Comparison of ENCODE assay signal across 15 mouse cellular contexts in the genomic region with DNA sequence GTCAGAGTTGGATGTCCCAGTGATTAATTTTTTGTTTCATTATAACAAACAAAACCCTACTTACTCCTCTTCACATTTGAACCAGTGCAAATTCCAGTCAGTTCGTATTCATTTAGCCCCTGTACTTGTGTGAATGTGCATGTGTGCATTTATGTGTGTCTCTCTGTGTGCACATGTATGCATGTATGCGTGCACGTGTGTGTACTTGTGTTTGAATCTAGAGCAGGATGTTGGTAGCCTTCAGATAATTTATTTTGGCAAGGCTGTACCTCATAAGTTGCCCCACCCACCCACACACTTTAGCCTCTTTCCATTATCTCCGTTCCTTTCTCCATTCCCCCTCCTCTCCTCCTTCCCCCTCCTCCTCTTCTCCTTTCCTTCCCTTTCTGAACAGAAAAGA.
DNase-seq lines count a peak whose midpoint lies in the region; ATAC-seq and TF ChIP-seq lines count a peak whose summit lies in the region.
"Had no signal": no experiment of that assay in that cellular context is flagged by ENCODE, and none has a peak within 500 bp of the region (broad histone marks: within the 10 kb centered on the region; RNA-seq: fewer than 3 reads in every experiment).

No protein-coding gene starts in this region.

- no peak for ATAC-seq in embryonic facial prominence, embryonic 14.5 days (ENCODE audit: low read depth)
- no peak for ATAC-seq in heart, postnatal 0 days (ENCODE audit: insufficient read depth, low read depth)
- peak; percentile 41 for ATAC-seq in common myeloid progenitor, adult 5-6 weeks (replicated peaks; ENCODE audit: low read depth, poor library complexity, severe bottlenecking)
- no peak for ATAC-seq in liver, embryonic 13.5 days (ENCODE audit: low read depth)
- no peak for ATAC-seq in granulocyte monocyte progenitor cell, adult 5-6 weeks (replicated peaks; ENCODE audit: poor library complexity, severe bottlenecking)
- ATAC-seq: activated CD4-positive, CD25-positive, alpha-beta regulatory T cell, adult 4 months; forebrain, embryonic 14.5 days; hindbrain, postnatal 0 days had no signal

- H3K4me1 ChIP-seq in embryonic facial prominence, embryonic 14.5 days (ENCODE audit: control insufficient read depth, insufficient read depth, low read length), result peaks cover 11% of the 10 kb centered on the region; the same call in 1 of the 2 replicates
- peaks cover 47% of the 10 kb centered on the region for H3K4me1 ChIP-seq in embryonic facial prominence, embryonic 10.5 days
- H3K4me1 ChIP-seq in heart, postnatal 0 days (ENCODE audit: control insufficient read depth, insufficient read depth), result peaks cover 15% of the 10 kb centered on the region
- H3K4me1 ChIP-seq in liver, embryonic 13.5 days (replicated peaks), result peaks cover 19% of the 10 kb centered on the region

- peaks cover 57% of the 10 kb centered on the region for H3K27me3 ChIP-seq in embryonic facial prominence, embryonic 14.5 days (replicated peaks; ENCODE audit: control insufficient read depth, insufficient read depth, low read length)
- H3K27me3 ChIP-seq in embryonic facial prominence, embryonic 10.5 days (replicated peaks; ENCODE audit: low read depth, poor library complexity, severe bottlenecking), result peaks cover 66% of the 10 kb centered on the region
- 0 out of 2 replicates have a peak, but pooled peaks cover 7% of the 10 kb centered on the region for H3K27me3 ChIP-seq in heart, postnatal 0 days (ENCODE audit: control insufficient read depth, insufficient read depth, low read length)
- peaks cover 51% of the 10 kb centered on the region for H3K27me3 ChIP-seq in liver, embryonic 13.5 days

- H3K27ac ChIP-seq in embryonic facial prominence, embryonic 14.5 days (replicated peaks; ENCODE audit: low read depth, low read length), result no peak overlapping the region
- H3K27ac ChIP-seq in embryonic facial prominence, embryonic 10.5 days (replicated peaks), result no peak overlapping the region
- H3K27ac ChIP-seq in heart, postnatal 0 days (ENCODE audit: low read depth), result no peak overlapping the region
- no peak overlapping the region for H3K27ac ChIP-seq in liver, embryonic 13.5 days
- H3K27ac ChIP-seq: embryonic facial prominence, embryonic 15.5 days; hindbrain, postnatal 0 days; kidney, embryonic 15.5 days had no signal

- TF ChIP-seq CTCF in heart, postnatal 0 days (IDR thresholded peaks at IDR 0.05; ENCODE audit: low read depth), result no peak

- no peaks in the 10 kb centered on the region for H3K36me3 ChIP-seq in embryonic facial prominence, embryonic 14.5 days (ENCODE audit: control insufficient read depth, insufficient read depth, low read length)
- no peaks in the 10 kb centered on the region for H3K36me3 ChIP-seq in embryonic facial prominence, embryonic 10.5 days (replicated peaks)
- no peaks in the 10 kb centered on the region for H3K36me3 ChIP-seq in heart, postnatal 0 days (replicated peaks; ENCODE audit: control insufficient read depth, insufficient read depth, low read length)
- H3K36me3 ChIP-seq in liver, embryonic 13.5 days, result no peaks in the 10 kb centered on the region
- H3K36me3 ChIP-seq: embryonic facial prominence, embryonic 15.5 days; kidney, embryonic 15.5 days had no signal

- intact Hi-C loops in heart, postnatal 25 days (cut with DNase I), result no loop called here

- no peak for DNase-seq in embryonic facial prominence, embryonic 14.5 days (ENCODE audit: low spot score)
- DNase-seq in embryonic facial prominence, embryonic 10.5 days (ENCODE audit: low spot score), result no peak
- no peak for DNase-seq in heart, postnatal 0 days (ENCODE audit: low spot score)
- DNase-seq in heart, postnatal 25 days (ENCODE audit: low spot score), result no peak
- DNase-seq in liver, embryonic 13.5 days, result no peak
- no peak for DNase-seq in layer of hippocampus, adult 18-20 months (ENCODE audit: low spot score in 2 of 2)
- DNase-seq: lung, postnatal 10 days; right cerebral cortex, postnatal 14 days had no signal

- H3K4me2 ChIP-seq in embryonic facial prominence, embryonic 14.5 days (ENCODE audit: low read depth, low read length), result 0 out of 2 replicates have a peak overlapping the region, but pooled peaks have one; percentile 10
- H3K4me2 ChIP-seq in heart, postnatal 0 days (ENCODE audit: low read depth, low read length), result peak overlapping the region; percentile 54
- H3K4me2 ChIP-seq in liver, embryonic 13.5 days, result peak overlapping the region; percentile 43
- H3K4me2 ChIP-seq: embryonic facial prominence, embryonic 15.5 days; kidney, embryonic 15.5 days had no signal

- 25% methylated on average over 4 of the region's 4 CpGs for WGBS in embryonic facial prominence, embryonic 14.5 days
- WGBS in embryonic facial prominence, embryonic 10.5 days, result 16% methylated on average over 4 of the region's 4 CpGs
- 37% methylated on average over 4 of the region's 4 CpGs for WGBS in heart, postnatal 0 days
- 18% methylated on average over 4 of the region's 4 CpGs for WGBS in liver, embryonic 13.5 days (ENCODE audit: insufficient replicate concordance)

- no peak overlapping the region for H3K4me3 ChIP-seq in embryonic facial prominence, embryonic 14.5 days (ENCODE audit: low read depth, low read length)
- H3K4me3 ChIP-seq in embryonic facial prominence, embryonic 10.5 days, result no peak overlapping the region
- peak overlapping the region; percentile 28 for H3K4me3 ChIP-seq in heart, postnatal 0 days (ENCODE audit: low read depth, low read length)
- no peak overlapping the region for H3K4me3 ChIP-seq in liver, embryonic 13.5 days (replicated peaks)
- H3K4me3 ChIP-seq: embryonic facial prominence, embryonic 15.5 days; kidney, embryonic 15.5 days had no signal

- H3K9me3 ChIP-seq in embryonic facial prominence, embryonic 14.5 days (ENCODE audit: control insufficient read depth, low read length), result no peaks in the 10 kb centered on the region
- no peaks in the 10 kb centered on the region for H3K9me3 ChIP-seq in embryonic facial prominence, embryonic 10.5 days
- no peaks in the 10 kb centered on the region for H3K9me3 ChIP-seq in heart, postnatal 0 days (replicated peaks; ENCODE audit: control insufficient read depth, low read length)
- no peaks in the 10 kb centered on the region for H3K9me3 ChIP-seq in liver, embryonic 13.5 days (replicated peaks)
- H3K9me3 ChIP-seq: embryonic facial prominence, embryonic 15.5 days; kidney, embryonic 15.5 days had no signal

- H3K9ac ChIP-seq in embryonic facial prominence, embryonic 14.5 days (ENCODE audit: low read depth, low read length), result no peak overlapping the region
- H3K9ac ChIP-seq in heart, postnatal 0 days (replicated peaks; ENCODE audit: low read depth, low read length), result no peak overlapping the region
- no peak overlapping the region for H3K9ac ChIP-seq in liver, embryonic 13.5 days
- H3K9ac ChIP-seq: embryonic facial prominence, embryonic 15.5 days; kidney, embryonic 15.5 days had no signal

- no peak for TF ChIP-seq EP300 in heart, postnatal 0 days (IDR thresholded peaks at IDR 0.05; ENCODE audit: low read depth)
